Mouse (Mus musculus): ENCODE measurements around the gene Plscr2. TPM values are rescaled to one million over a fixed set of nuclear protein-coding genes. Genes with fewer than 3 reads are reported as not detected.

Plscr2 gene
- 10 to 100 TPM; 21.5 to 33.4 (median 26.9) TPM for total RNA-seq (2022)

- peak; percentile 77 for DNase-seq (ENCODE audit: low spot score)
Observed at GRCm38 (mm10) chr9:92275486-92276207, at the start of gene Plscr2. Gene Plscr2, plus strand, starts transcription at chr9:92275602.

DNA sequence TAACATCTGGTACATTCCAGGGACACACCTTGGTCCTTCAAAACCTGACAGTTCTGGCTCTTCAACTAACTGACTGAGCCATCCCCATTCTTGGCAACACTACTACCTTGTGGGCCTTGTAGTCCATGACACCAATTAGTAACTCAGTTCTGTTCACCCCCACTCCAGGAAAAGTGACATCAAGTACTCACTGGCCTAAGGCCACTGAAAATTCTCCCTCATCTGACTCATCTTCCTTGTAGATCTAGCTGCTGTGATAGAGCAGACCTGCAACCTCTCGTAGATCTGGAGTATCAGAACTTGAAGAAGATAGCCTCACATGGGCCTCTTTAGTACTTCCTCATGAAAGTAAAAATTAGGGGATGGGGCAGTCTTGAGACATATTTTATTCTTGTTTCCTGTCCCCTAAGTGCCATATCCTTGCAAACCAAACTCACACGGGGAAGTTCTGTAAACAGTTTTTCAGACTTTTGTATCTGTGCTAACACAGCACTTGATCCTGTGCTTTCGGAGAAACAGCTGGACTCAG, 49.2 kb upstream of the Plscr2 start:
- DNase-seq (ENCODE audit: low spot score): no peak

- DNase-seq (ENCODE audit: low spot score): no peak
Observed at GRCm38 (mm10) chr9:92226795-92227194, 48.6 kb upstream of the Plscr2 start.

DNA sequence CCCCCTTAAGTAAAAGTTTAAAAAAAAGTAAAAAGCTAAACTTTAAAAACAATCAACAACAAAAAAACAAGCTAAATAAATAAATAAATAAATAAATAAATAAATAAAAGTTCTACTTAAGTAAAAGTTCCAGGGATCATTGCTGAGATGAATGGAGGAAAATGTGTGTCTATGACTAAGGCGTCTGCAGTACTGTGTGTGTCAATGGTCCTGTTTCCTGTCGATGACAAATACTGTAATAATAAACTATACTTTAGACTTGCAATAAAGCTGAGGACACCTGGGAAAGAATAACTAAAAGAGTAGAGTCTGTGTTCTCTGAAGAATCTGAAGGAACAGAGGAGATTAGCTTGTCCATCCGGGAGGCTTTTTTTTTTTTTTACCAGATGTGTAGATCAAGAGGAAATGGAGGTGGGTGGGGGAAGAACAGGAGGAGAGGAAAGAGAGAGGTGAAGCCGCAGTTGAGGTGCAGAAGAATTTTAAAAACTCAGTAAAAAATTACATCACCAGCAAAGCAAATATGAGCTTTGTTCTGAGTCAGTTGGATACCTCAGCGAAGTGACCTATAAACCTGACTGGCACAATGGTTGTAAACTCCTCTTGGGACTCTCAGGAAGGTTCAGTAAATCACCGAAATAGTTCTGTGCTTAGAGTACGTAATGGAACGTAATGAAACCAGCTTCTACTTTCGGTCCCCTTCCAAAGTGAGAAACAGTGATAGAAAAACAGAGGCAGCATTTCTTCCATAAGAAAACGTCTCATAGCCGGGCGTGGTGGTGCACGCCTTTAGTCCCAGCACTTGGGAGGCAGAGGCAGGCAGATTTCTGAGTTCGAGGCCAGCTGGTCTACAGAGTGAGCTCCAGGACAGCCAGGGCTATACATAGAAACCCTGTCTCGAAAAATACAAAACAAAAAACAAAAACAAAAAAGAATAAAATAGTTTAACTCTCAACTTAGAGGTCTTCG, 46.3 kb upstream of the Plscr2 start:
- DNase-seq (ENCODE audit: low spot score): no peak

DNA sequence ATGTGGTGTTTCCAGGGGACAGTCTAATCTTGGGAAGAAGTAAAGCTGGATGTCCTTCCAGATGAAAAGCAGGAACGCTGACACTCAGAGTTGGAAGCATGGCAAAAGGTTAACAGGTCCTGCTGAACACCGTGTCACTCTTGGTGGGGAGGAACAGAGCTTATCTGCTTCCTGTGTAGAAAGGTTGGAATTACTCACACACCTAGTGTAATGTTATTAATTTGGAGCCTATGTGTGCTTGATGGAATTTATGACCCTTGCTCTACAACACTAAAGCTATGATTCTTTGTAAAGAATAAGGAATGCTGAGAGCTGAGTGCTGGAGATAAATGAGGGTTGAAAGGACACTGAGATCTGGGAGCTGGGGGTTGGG, 45.6 kb upstream of the Plscr2 start:
- DNase-seq (ENCODE audit: low spot score): no peak

DNA sequence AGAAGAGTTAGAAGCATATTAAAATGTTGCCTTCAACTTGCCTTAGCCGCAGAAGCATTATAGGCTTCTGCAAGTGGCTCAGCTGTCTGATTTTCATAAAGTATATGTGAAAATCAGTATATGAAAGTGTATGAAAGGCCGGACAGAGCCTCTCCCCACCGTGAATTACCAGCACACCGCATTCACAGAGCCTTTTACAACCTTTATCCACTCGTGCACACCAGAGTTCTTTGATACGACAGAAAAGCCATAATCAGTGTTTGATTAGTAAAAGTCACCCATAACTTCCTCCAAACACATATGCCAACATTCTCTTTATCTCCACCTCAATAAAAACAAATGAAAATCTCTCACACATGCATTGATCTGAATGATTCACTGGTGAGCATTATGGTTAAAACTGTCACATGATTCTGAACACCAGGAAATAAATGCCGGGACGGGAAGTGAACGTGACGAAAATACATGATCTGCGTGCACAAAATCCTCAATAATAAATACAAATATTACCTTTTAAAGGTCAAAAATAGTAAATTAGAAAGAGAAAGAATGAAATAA, 40.4 kb upstream of the Plscr2 start:
- DNase-seq (ENCODE audit: low spot score): no peak

GRCm38 (mm10) chr9:92248773-92249446, 26.5 kb upstream of the Plscr2 start:
- no peak for DNase-seq (ENCODE audit: low spot score)

DNA sequence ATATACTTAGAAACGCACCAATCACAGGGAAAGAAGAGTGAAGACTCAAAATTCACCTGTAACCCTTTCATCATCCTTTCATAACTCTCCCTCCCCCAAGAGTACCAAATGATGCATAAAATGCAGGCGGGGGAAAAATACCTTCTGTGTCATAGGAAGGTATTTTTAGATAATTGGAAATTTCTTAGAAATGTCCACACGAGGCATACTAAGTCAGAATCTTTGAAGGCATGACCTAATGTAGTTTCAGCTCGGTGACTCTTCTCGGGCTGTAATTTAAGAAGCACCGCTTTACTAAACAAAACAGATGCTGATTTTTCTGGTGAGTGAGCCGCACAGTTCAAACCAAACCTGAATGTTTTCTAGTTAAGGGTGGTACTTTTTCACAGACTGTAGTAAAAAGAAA, 26.0 kb upstream of the Plscr2 start, which contains the start of gene Plscr1:
TSS of gene Plscr1 (plus strand) at position 304 of the 406 bp plus-strand sequence.
- DNase-seq (ENCODE audit: low spot score): no peak

- DNase-seq (ENCODE audit: low spot score): peak; percentile 84
Observed at GRCm38 (mm10) chr9:92249987-92250772, 25.2 kb upstream of the Plscr2 start.

DNA sequence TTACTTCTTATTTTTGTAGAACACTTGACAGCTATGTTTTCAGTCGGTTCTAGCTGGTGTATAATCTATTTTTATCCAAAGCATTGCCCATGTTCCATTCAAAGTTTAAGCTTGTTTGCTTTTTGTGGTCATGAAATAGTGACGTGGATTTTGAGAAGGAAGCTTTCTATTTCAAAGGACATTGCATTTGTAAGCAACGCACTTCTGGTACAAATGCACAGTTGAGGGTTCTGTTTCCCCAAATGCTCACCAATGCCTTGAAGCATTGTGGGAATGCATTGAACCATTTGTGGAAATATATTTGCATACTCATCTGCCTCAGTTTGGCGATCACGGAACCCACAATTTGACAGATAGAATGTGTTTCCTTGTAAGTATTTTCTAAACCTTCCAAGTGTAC, 22.7 kb upstream of the Plscr2 start:
- DNase-seq (ENCODE audit: low spot score): no peak

- no peak for DNase-seq (ENCODE audit: low spot score)
Observed at GRCm38 (mm10) chr9:92253585-92254321, 21.6 kb upstream of the Plscr2 start.

GRCm38 (mm10) chr9:92260481-92261159, 14.8 kb upstream of the Plscr2 start:
- DNase-seq (ENCODE audit: low spot score): no peak

GRCm38 (mm10) chr9:92265719-92266118, 9.7 kb upstream of the Plscr2 start:
- DNase-seq (ENCODE audit: low spot score): no peak

GRCm38 (mm10) chr9:92266558-92267171, 8.7 kb upstream of the Plscr2 start:
- no peak for DNase-seq (ENCODE audit: low spot score)

DNA sequence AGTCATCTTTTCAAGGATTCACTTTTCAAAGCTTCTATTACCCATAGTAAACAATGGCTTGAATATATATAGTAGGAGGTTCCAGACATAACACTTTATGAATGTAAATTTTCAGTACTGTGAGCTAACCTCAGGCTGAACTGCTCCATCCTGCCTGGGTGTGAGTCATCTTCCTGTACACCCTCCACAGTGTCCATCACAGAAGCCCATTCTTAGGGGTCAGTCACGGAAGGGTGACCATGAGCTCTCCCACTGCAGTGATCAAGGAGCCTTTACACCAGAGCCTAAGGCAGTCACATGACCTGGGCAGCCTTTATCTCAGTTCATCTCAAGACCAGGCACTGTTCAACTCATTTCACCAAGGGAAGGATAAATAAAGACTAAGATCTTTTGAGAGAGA, 7.7 kb upstream of the Plscr2 start:
- no peak for DNase-seq (ENCODE audit: low spot score)

DNA sequence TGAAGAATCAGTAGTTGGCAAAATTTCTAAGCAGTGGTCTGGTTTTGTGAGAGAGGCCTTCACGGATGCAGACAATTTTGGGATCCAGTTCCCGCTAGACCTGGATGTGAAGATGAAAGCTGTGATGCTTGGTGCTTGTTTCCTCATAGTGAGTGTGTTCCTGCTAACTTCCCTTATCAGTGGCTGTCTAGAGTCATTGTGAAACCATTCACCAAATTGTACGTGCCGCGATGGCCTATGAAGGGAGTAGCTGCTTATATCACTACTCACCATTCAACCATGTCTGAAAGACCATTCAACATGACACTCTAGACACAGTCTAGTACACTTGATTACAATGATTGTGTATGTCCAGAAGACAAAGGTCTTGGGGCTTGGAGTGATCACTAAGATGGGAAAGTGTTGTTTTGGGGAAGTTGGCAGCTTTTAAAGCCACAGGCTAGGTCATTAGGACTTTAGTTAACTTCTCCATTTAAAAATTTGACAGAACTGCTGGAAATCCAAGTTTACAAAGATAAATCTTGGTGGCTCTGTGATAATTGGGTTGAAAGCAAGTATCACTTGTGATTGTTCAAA, 5.5 kb upstream of the Plscr2 start:
- no peak for DNase-seq (ENCODE audit: low spot score)

- peak; percentile 82 for DNase-seq (ENCODE audit: low spot score)
Observed at GRCm38 (mm10) chr9:92270927-92271326, 4.5 kb upstream of the Plscr2 start.

GRCm38 (mm10) chr9:92272650-92273049, 2.8 kb upstream of the Plscr2 start:
- no peak for DNase-seq (ENCODE audit: low spot score)

- no peak for DNase-seq (ENCODE audit: low spot score)
Observed at GRCm38 (mm10) chr9:92273271-92273670, 2.1 kb upstream of the Plscr2 start.

Measured in heart, adult 8-10 months (tissue).